Mouse (Mus musculus): Measurements from ENCODE around the gene Spata13. TPM values are rescaled to one million over a fixed set of nuclear protein-coding genes. Genes with fewer than 3 reads are reported as not detected.

The Spata13 gene
- polyA plus RNA-seq, 1 experiment from 2014 or later: 16.1 TPM

DNA sequence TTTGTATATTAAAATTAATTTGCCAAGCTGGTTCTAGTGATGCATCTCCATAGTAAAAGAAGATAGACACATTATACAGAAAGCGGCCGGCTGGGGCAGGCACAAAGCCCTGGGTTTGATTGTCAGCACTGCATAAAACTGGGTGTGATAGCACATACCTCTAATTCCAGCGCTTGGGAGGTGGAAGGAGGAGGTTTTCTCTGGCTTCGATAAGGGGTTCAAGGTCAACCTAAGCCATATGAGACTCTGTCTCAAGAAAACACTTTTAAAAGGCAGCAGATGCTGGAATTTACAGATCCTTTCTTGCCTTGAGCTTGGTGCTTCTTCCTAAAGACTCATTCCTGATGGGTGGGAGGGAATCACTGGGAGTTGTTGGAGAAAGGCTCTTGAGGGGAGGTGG is 130.7 kb downstream of the Spata13 start:
- Histone ChIP-seq H3K27me3 (replicated peaks; ENCODE audit: control insufficient read depth, insufficient read depth, low read length) (no peaks in the 10 kb centered on the region), H3K4me3 (ENCODE audit: low read depth, low read length) (no peak overlapping the region), H3K27ac (ENCODE audit: low read depth, low read length) (no peak overlapping the region), H3K9ac (ENCODE audit: low read depth, low read length) (no peak overlapping the region), H3K36me3 (ENCODE audit: control insufficient read depth, insufficient read depth, low read length) (peaks cover 4% of the 10 kb centered on the region; the same call in 1 of the 2 replicates), H3K9me3 (ENCODE audit: control insufficient read depth, low read length) (no peaks in the 10 kb centered on the region), H3K4me1 (replicated peaks; ENCODE audit: control insufficient read depth, insufficient read depth, low read length) (peaks cover 3% of the 10 kb centered on the region; the same call in 1 of the 2 replicates), H3K4me2 (no peak overlapping the region)
- DNase-seq (ENCODE audit: low spot score) (no peak), ATAC-seq (replicated peaks; ENCODE audit: low FRiP score) (no peak)
- WGBS: 63% methylated on average over 4 of the region's 4 CpGs

DNA sequence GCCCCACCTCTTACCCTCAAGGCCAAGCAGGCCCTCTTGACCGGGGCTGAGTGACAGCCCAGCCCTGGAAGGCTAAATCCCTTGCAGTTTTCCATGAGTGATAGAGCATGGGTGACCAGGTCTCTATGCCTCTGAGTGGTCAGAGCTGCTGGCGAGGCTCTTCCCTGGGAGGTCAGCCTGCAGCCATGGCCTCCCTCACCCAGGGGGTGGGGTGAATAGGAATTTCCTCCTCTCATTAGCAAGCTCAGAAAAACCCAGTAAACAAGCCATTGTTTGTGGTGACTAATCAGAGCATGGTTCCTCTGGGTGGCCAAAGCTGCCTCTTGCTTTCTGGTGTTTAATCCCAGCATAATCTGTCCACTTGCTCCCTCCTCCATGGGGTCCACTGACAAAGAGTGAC is 131.2 kb downstream of the Spata13 start:
- no peaks in the 10 kb centered on the region for H3K9me3 ChIP-seq (ENCODE audit: control insufficient read depth, low read length)
- H3K36me3 ChIP-seq (ENCODE audit: control insufficient read depth, insufficient read depth, low read length): peaks cover 4% of the 10 kb centered on the region; the same call in 1 of the 2 replicates
- H3K4me3 ChIP-seq (ENCODE audit: low read depth, low read length): no peak overlapping the region
- 0 out of 2 replicates have a peak overlapping the region, but pooled peaks have one; percentile 49 for H3K27ac ChIP-seq (ENCODE audit: low read depth, low read length)
- DNase-seq (ENCODE audit: low spot score) (no peak), ATAC-seq (replicated peaks; ENCODE audit: low FRiP score) (no peak)
- H3K4me1 ChIP-seq (replicated peaks; ENCODE audit: control insufficient read depth, insufficient read depth, low read length): peaks cover 3% of the 10 kb centered on the region; the same call in 1 of the 2 replicates
- WGBS: 54% methylated on average over 2 of the region's 2 CpGs
- H3K27me3 ChIP-seq (replicated peaks; ENCODE audit: control insufficient read depth, insufficient read depth, low read length): no peaks in the 10 kb centered on the region
- no peak overlapping the region for H3K9ac ChIP-seq (ENCODE audit: low read depth, low read length)
- H3K4me2 ChIP-seq: no peak overlapping the region

DNA sequence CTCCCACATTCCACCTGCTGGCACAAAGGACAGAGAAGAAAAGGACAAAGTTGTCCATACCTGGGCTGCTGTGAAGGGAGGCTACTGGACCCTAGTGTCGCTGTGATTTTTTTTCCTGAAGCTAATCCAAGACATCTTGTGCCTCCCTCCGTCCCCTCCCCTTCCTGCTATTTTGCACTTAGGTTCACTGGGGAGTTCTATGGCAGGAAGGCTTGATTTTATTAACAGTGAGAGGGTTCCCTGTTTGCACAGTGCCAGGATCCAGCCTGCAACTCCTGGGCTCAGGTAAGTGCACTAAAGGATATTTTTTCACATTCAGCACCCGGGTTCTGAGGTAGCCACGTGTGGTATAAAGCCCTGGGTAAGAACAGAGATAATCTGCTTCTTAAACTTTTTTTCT is 134.1 kb downstream of the Spata13 start, which contains the start of gene C1qtnf9:
TSS of gene C1qtnf9 (plus strand) at position 251 of the 400 bp plus-strand sequence.
- no peaks in the 10 kb centered on the region for H3K9me3 ChIP-seq (ENCODE audit: control insufficient read depth, low read length)
- peaks cover 3% of the 10 kb centered on the region; the same call in 1 of the 2 replicates for H3K4me1 ChIP-seq (replicated peaks; ENCODE audit: control insufficient read depth, insufficient read depth, low read length)
- H3K36me3 ChIP-seq (ENCODE audit: control insufficient read depth, insufficient read depth, low read length): no peaks in the 10 kb centered on the region
- no peak within 1 kb of the TSS for H3K27ac ChIP-seq (ENCODE audit: low read depth, low read length)
- no peak within 1 kb of the TSS for H3K9ac ChIP-seq (ENCODE audit: low read depth, low read length)
- no peak for ATAC-seq (replicated peaks; ENCODE audit: low FRiP score)
- no peaks in the 10 kb centered on the region for H3K27me3 ChIP-seq (replicated peaks; ENCODE audit: control insufficient read depth, insufficient read depth, low read length)
- no peak for DNase-seq (ENCODE audit: low spot score)
- H3K4me2 ChIP-seq: no peak within 1 kb of the TSS
- no peak within 1 kb of the TSS for H3K4me3 ChIP-seq (ENCODE audit: low read depth, low read length)
- WGBS: 76% methylated on average over 4 of the region's 4 CpGs

DNA sequence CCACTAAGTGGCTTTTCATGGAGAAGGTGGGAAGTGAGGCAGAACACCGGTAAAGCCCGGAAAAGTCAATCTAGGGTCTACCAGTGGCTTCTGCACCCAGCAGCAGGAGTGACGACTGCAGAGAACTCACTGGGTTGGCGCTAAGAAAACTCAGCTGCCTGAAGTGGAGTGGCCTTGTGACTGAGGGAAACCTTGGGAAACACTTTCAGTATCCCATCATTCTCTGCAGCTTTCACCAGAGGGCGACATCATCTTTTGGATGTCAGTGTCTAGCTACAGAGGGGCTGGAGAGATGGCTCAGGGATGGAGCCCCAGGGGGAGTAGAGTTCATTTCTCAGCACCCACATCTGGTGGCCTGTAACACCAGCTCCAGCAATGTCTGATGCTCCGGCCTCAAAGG is 135.5 kb downstream of the Spata13 start:
- H3K9me3 ChIP-seq (ENCODE audit: control insufficient read depth, low read length): no peaks in the 10 kb centered on the region
- H3K4me1 ChIP-seq (replicated peaks; ENCODE audit: control insufficient read depth, insufficient read depth, low read length): peaks cover 3% of the 10 kb centered on the region; the same call in 1 of the 2 replicates
- H3K27ac ChIP-seq (ENCODE audit: low read depth, low read length): no peak overlapping the region
- no peak overlapping the region for H3K9ac ChIP-seq (ENCODE audit: low read depth, low read length)
- DNase-seq (ENCODE audit: low spot score) (no peak), ATAC-seq (replicated peaks; ENCODE audit: low FRiP score) (no peak)
- H3K36me3 ChIP-seq (ENCODE audit: control insufficient read depth, insufficient read depth, low read length): no peaks in the 10 kb centered on the region
- H3K4me2 ChIP-seq: no peak overlapping the region
- H3K4me3 ChIP-seq (ENCODE audit: low read depth, low read length): no peak overlapping the region
- 53% methylated on average over 6 of the region's 6 CpGs for WGBS
- no peaks in the 10 kb centered on the region for H3K27me3 ChIP-seq (replicated peaks; ENCODE audit: control insufficient read depth, insufficient read depth, low read length)

DNA sequence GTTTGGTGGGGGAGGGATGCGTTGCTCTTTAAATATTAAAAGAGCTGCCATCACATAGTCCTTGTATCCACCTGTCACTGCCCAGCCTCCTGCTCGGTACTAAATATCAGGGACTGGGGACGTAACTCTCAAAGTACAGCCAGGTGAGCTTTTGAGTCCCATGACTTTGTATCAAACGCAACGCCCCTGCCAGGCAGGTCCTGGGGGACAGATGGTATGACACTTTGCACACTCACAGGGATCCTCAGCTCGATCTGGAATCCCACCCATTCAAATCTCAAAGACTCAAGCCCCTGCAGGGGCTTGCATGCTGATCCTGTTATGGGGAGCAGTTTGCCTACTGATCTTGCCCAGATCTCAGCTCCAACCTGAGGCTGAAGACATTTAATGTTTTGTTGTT is 136.8 kb downstream of the Spata13 start:
- ATAC-seq (replicated peaks; ENCODE audit: low FRiP score): no peak
- WGBS: 69% methylated on average over 6 of the region's 6 CpGs

DNA sequence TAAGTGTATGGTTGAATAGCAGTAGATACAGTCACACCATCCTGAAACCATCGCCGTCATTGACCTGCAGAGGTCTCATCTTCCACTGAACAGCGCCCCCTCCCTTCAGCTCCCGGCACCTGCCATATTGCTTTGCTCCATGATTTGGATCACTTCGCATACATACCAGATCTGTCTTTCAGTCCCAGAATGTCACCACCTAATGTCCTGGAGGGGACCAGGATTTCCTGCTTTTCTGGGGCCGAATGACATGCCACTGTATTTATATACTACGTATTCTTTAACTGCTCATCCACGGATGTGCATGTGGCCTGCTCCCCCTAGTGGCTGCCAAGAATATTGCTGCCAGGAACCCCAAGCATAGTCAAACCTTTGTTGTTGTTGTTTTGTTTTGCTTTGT is 137.3 kb downstream of the Spata13 start:
- 7% methylated on average over 8 of the region's 8 CpGs for WGBS
- no peak overlapping the region for H3K9ac ChIP-seq (ENCODE audit: low read depth, low read length)
- H3K36me3 ChIP-seq (ENCODE audit: control insufficient read depth, insufficient read depth, low read length): no peaks in the 10 kb centered on the region
- H3K4me1 ChIP-seq (replicated peaks; ENCODE audit: control insufficient read depth, insufficient read depth, low read length): no peaks in the 10 kb centered on the region
- H3K27ac ChIP-seq (ENCODE audit: low read depth, low read length): no peak overlapping the region
- DNase-seq (ENCODE audit: low spot score) (peak; percentile 71), ATAC-seq (replicated peaks; ENCODE audit: low FRiP score) (peak; percentile 43; the same call in 1 of the 2 replicates)
- peak overlapping the region; percentile 25; the same call in 1 of the 2 replicates for H3K4me3 ChIP-seq (ENCODE audit: low read depth, low read length)
- H3K27me3 ChIP-seq (replicated peaks; ENCODE audit: control insufficient read depth, insufficient read depth, low read length): no peaks in the 10 kb centered on the region
- peak overlapping the region; percentile 52 for H3K4me2 ChIP-seq
- H3K9me3 ChIP-seq (ENCODE audit: control insufficient read depth, low read length): no peaks in the 10 kb centered on the region

More for the DNA sequence above, 136.8 kb downstream of the Spata13 start:
- no peak overlapping the region for H3K9ac ChIP-seq (ENCODE audit: low read depth, low read length)
- H3K36me3 ChIP-seq (ENCODE audit: control insufficient read depth, insufficient read depth, low read length): no peaks in the 10 kb centered on the region
- no peaks in the 10 kb centered on the region for H3K9me3 ChIP-seq (ENCODE audit: control insufficient read depth, low read length)
- no peak overlapping the region for H3K27ac ChIP-seq (ENCODE audit: low read depth, low read length)
- no peak overlapping the region; the same call in 1 of the 2 replicates for H3K4me3 ChIP-seq (ENCODE audit: low read depth, low read length)
- no peaks in the 10 kb centered on the region for H3K4me1 ChIP-seq (replicated peaks; ENCODE audit: control insufficient read depth, insufficient read depth, low read length)
- peak overlapping the region; percentile 52; the same call in 1 of the 2 replicates for H3K4me2 ChIP-seq
- DNase-seq (ENCODE audit: low spot score): no peak
- no peaks in the 10 kb centered on the region for H3K27me3 ChIP-seq (replicated peaks; ENCODE audit: control insufficient read depth, insufficient read depth, low read length)

DNA sequence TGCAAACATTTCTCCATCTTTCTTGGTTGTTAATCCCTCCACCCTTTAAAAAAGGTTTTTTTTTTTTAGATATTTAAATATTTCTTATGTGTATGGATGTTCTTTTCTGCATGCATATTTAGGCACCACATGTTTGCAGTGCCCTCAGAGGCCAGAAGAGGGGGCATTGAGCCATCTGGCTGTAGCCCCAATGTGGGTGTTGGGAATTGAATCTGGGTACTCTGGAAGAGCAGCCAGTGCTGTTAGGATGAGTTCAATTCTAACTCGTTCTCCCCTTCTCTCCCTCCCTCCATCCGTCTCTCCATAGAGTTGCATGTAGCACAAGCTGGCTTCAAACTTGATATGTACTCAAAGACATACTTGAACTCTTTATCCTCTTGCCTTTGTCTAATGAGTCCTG is 139.7 kb downstream of the Spata13 start:
- ATAC-seq (replicated peaks; ENCODE audit: low FRiP score) (no peak), DNase-seq (ENCODE audit: low spot score) (no peak)
- Histone ChIP-seq H3K36me3 (ENCODE audit: control insufficient read depth, insufficient read depth, low read length) (no peaks in the 10 kb centered on the region), H3K9me3 (ENCODE audit: control insufficient read depth, low read length) (no peaks in the 10 kb centered on the region), H3K4me1 (replicated peaks; ENCODE audit: control insufficient read depth, insufficient read depth, low read length) (no peaks in the 10 kb centered on the region), H3K4me2 (no peak overlapping the region), H3K4me3 (ENCODE audit: low read depth, low read length) (no peak overlapping the region), H3K27ac (ENCODE audit: low read depth, low read length) (no peak overlapping the region), H3K27me3 (replicated peaks; ENCODE audit: control insufficient read depth, insufficient read depth, low read length) (no peaks in the 10 kb centered on the region), H3K9ac (ENCODE audit: low read depth, low read length) (no peak overlapping the region)
- 73% methylated on average over 2 of the region's 2 CpGs for WGBS

DNA sequence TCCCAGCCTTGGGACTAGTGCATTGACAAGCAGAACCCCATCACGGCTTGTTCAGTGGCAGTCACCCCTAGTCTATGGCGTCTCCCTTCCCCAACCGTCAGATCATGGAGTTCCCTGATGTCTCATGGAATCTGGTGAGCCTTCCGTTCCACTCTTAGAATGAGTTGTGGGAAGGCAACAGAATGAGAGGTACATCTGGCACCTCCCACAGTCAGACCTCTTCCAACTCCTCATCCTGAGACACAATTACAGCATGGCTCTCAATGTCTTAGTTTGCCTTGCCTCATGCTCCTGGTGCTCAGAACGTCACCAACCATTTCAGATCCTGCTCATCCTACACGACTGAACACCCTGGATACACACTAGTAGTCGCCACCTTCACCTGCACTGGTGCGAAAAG is 142.7 kb downstream of the Spata13 start:
- DNase-seq (ENCODE audit: low spot score): no peak
- H3K4me1 ChIP-seq (replicated peaks; ENCODE audit: control insufficient read depth, insufficient read depth, low read length): no peaks in the 10 kb centered on the region
- H3K27ac ChIP-seq (ENCODE audit: low read depth, low read length): no peak overlapping the region
- 82% methylated on average over 8 of the region's 8 CpGs for WGBS
- ATAC-seq (replicated peaks; ENCODE audit: low FRiP score): no peak
- H3K4me3 ChIP-seq (ENCODE audit: low read depth, low read length): no peak overlapping the region
- no peak overlapping the region for H3K9ac ChIP-seq (ENCODE audit: low read depth, low read length)
- no peaks in the 10 kb centered on the region for H3K27me3 ChIP-seq (replicated peaks; ENCODE audit: control insufficient read depth, insufficient read depth, low read length)
- H3K9me3 ChIP-seq (ENCODE audit: control insufficient read depth, low read length): no peaks in the 10 kb centered on the region
- H3K4me2 ChIP-seq: no peak overlapping the region
- H3K36me3 ChIP-seq (ENCODE audit: control insufficient read depth, insufficient read depth, low read length): no peaks in the 10 kb centered on the region

DNA sequence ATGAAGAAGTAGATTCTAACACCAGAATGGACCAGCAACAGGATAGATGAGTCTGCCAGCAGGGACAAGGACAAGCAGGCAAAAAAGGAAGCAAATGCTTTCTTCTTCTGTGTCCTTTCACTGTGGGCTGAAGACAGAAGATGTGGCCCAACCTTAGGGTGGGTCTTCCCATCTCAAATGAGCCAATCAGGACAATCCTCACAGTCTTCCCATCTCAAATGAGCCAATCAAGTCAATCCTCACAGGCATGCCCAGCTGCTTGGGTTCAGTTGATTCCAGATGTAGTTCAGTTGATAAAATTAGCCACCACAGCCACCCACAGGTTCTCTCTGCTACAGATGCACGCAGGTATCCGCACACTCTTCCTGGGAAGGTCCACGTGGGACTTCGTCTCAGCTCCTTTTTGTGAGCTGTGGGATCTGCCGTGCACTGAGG is 143.7 kb downstream of the Spata13 start:
- 82% methylated on average over 5 of the region's 5 CpGs for WGBS
- Histone ChIP-seq H3K4me3 (ENCODE audit: low read depth, low read length) (no peak overlapping the region), H3K36me3 (ENCODE audit: control insufficient read depth, insufficient read depth, low read length) (no peaks in the 10 kb centered on the region), H3K4me2 (no peak overlapping the region), H3K27ac (ENCODE audit: low read depth, low read length) (no peak overlapping the region), H3K27me3 (replicated peaks; ENCODE audit: control insufficient read depth, insufficient read depth, low read length) (no peaks in the 10 kb centered on the region), H3K9me3 (ENCODE audit: control insufficient read depth, low read length) (no peaks in the 10 kb centered on the region), H3K4me1 (replicated peaks; ENCODE audit: control insufficient read depth, insufficient read depth, low read length) (no peaks in the 10 kb centered on the region), H3K9ac (ENCODE audit: low read depth, low read length) (no peak overlapping the region)
- DNase-seq (ENCODE audit: low spot score) (no peak), ATAC-seq (replicated peaks; ENCODE audit: low FRiP score) (peak; percentile 71; the same call in 1 of the 2 replicates)
